Mouse (Mus musculus) adrenal gland, postnatal 25 days (tissue): Measurements from ENCODE around the gene Cd93. TPM values are rescaled to one million over a fixed set of nuclear protein-coding genes. Genes with fewer than 3 reads are reported as not detected.

Experiments used
- DNase-seq: peaks from one replicate; pipeline ENCODE4 v3.0.0; 2021; ENCODE audit warnings: mixed read lengths
- total RNA-seq: library from RNA; stranded (reverse); gene quantifications from 2 replicates; pipeline ENCODE4 v1.2.3, GENCODE M21; 2021

The Cd93 gene
- total RNA-seq, 1 experiment from 2014 or later = 29.0 TPM

DNA sequence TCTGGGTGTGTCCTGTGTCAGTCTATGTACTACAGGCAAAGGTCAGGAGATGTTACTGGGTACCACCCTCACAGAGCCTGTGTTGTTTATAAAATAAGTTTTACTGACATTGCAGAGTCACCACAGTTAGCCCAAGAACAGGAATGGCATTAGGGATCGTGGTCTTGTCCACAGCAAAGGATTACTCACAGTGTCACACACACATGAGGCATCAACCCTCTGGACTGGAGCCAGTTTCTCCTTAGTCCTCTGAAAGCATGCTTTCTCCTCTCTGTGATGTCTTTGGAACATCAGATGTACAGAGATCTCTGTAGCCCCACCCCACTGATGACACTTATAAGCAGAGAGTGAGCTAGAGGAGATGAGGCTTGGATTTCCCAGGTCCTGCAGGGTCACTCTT, 41.1 kb downstream of the Cd93 start:
- no peak for DNase-seq

DNA sequence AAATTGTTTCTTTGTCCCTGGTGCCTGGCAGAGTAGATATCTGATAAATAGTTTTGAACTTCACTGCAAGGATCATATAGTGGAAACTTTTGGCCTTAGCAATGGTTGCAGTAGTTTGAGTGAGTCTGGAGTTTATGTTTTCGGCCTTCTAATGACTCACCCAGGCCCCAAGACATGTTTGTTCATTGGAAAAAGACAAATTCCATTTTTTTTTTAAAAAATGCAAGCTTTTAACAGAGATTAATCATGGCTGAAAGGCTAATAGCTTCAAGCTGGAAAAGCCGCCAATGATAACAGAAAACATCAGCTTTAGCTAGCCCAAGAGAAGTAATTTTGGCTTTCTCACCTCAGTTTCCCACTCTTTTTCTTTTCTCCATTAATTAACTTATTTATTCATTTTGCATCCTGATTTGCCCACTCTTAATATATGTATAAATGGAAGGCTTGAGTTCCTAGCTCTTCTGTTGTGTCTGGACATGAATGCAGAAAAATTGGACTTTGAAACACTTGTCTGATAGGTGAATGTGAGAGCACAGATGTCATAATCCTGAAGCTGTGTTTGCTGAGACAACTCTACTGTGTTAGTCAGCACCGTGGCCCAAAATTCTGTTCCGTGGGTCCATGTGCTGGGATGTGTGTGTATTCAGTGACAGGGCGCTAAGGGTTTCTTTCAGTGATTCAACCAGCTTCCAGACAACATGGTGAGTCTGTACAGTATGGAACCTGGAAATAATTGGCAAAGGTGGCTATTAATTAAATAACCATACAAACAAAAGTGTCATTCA, 44.3 kb downstream of the Cd93 start:
- DNase-seq = no peak

DNA sequence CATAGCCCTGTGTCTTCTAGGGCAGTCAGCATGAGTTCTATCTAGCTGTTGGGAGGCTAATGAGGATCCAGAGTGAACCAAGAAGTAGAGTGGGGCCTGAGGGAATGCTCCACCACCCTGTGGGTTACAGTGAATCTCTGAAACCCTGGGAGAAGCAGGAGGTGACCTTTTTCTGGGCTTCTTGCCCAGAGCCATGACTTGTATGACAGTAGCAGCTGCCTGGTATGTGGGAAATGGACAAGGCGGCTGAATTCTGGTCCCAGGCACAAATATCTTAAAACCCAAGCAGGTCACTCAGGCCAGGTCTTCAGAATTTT, 45.6 kb downstream of the Cd93 start:
- DNase-seq = peak; percentile 56

DNA sequence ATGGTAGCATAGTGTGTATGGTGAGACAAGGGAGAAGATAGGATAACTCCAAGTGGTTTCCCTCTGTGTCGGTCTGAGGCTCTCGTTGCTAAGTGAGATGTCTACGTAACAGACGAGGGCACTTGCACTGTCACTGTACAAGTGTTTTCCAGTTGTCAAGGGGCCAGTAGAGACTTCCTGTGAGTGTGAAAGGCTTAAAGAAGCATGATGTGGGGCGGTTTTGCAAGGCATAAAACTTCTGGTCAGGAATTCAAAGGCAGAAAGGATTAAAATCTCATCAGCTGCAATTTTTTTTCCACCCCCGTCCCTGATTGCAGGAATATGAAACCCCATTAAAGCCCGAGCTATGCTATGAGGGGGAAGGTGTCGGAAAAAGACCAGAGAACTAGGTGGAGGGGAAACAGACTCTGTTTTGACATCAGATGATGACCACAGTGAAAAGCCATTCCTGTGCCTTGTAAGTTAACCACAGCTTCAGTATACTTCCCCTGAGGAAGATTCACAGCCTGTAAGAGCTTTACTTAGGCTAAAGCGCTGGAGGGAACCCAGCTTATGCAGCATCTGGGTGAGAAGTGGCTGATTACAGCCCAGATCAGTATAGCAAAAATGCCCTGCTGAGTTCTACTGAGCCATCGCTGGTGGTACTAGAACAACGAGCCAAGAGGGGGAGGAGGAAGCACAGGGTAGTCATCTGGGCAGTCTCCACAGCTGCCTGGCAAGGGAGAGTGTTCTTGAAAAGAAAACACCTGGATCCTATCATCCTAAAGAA, 46.2 kb downstream of the Cd93 start:
- DNase-seq = no peak

DNA sequence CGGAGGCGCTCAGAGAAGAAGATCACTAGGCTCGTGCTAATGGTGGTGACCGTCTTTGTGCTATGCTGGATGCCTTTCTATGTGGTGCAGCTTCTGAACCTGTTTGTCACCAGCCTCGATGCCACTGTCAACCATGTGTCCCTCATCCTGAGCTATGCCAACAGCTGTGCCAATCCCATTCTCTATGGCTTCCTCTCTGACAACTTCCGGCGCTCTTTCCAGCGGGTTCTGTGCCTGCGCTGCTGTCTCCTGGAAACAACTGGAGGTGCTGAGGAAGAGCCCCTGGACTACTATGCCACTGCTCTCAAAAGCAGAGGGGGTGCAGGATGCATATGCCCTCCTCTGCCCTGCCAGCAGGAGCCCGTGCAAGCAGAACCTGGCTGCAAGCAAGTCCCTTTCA, 47.2 kb downstream of the Cd93 start:
- no peak for DNase-seq

DNA sequence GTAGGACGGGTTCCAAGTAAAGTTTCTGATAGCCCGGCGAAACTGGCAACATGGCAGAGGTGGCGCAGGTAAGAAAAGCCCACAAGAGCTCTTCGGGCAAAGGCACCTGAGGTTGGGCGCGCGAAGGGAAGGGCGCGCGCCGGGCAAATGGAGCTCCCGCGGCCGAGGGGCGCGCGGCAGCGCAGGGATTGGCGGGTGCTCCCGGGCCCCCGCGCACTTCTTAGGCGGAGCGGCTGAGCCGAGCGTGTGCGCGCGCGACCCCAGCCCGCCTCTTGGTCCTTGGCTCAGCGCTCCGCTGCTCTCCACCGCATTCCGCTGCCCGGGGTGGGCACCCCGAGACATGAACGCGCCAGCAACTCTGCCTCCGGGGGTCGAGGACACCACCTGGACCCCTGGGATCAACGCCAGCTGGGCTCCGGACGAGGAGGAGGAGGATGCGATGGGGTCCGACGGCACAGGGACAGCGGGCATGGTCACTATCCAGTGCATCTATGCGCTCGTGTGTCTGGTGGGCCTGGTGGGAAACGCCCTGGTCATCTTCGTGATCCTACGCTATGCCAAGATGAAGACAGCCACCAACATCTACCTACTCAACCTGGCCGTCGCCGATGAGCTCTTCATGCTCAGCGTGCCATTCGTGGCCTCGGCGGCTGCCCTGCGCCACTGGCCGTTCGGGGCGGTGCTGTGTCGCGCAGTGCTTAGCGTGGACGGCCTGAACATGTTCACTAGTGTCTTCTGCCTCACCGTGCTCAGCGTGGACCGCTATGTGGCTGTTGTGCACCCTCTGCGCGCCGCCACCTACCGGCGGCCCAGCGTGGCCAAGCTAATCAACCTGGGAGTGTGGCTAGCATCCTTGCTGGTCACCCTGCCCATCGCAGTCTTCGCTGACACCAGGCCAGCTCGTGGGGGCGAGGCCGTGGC, 48.0 kb downstream of the Cd93 start, which contains the start of gene Sstr4:
TSS of gene Sstr4 (plus strand) at position 214 of the 921 bp plus-strand sequence.
- peak; percentile 38 for DNase-seq

DNA sequence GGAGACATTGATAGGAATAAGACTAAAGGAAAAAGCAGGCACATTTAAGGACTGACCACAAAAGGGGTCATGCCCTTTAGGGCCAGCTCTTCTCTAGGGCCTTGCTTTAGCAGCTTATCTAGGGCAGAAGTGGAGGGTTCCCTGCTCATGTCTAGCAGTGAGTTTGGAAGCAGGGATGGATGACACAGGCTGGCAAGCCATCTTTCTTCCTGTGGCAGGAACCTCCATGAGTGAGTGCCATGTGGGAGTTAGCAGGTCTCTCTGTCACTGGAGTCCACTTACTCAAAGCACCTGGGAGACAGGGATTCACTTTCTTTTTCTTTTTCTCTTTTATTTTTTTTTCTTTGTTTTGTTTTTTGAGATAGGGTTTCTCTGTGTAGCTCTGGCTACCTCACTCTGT, 49.5 kb downstream of the Cd93 start:
- DNase-seq = no peak

DNA sequence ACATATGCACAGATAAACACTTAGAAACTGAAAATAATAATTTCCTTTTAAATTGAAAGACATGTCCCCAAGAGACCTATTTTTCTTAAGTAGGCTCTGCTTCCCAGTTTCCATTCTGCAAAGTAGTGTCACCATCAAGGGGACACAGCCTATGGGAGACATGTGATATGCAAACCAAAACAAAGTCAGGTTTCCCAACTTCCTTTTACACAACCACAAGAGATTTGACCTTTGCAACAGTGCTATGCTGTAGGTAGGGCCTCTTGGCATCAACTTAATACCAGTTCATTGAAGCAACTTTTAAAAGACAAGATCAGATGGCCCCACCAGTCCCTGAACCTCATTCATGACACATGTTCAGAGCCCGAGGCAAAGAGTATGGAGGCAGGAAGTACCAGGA, 50.2 kb downstream of the Cd93 start:
- no peak for DNase-seq

DNA sequence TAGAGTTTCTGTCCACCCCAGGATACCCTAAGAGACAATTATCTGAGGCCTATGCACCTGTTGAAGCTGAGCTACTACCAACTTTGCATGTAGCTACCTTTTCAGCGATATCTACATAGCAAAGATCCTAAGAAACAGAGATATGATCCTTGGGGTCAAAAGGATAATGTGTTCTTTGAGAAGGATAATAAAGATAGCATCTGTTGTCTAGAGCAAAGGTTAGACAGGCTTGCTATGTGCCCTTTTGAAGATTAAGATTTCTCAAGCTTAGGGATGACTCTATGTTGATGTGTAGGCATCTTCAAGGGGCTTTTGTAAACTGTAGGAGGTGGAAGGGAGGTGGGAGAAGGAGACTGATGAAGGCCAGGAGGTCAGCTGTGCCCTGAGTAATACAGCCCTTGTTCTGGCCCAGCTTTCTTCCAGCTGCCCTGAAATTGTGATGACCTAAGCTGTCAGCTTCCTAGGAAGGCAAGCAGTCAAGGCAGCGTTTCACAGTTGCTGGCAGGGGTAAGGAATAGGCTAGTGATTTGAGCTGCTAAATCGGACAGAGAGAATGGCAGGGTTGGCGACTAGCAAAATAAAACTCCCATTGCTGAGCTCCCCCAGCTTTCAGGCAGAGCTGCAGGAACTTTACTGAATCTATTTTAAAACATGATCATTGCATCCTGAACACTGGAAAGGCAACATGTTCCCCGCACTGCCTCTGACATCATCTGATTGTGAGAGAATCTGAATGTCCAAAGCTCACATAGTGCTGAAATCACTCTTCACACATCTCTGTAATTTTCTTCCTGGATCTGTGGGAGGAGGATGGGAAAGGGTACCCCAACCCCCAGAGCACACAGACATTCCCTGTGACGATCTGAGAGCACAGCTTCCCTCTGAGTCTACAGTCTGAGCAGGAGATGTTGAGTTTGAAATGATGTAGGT, 55.4 kb downstream of the Cd93 start:
- DNase-seq = no peak

DNA sequence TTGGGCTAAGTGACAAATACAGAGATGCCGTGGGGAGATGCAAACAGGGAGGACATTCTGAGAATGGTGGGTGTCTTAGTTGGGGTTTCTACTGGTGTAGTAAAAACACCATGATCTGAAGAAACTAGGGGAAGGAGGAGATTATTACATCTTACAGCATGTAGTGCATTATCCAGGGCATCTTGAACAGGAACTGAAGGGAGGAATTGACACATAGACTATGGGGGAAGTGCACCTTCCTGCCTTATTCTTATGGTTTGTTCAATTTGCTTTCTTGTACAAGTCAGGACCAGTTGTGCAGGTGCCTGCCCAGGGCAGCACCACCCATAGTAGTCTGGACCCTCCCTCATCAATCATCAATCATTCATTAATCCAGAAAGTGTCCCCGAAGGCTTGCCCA, 56.4 kb downstream of the Cd93 start:
- no peak for DNase-seq

Other genes with a start within 250 kb of the Cd93 start
- gene Sstr4, start 48.2 kb downstream of the Cd93 start, total RNA-seq = not detected in 2 replicates
- gene Thbd, start 35.4 kb downstream of the Cd93 start, total RNA-seq = 16.3 and 17.7 TPM in 2 replicates
- gene Nxt1, start 229.0 kb upstream of the Cd93 start, total RNA-seq = 22.6 and 25.7 TPM in 2 replicates
- 28.8 and 36.0 TPM in 2 replicates for gene Gzf1, start 237.5 kb upstream of the Cd93 start, total RNA-seq